Mouse (Mus musculus) MEL (cell line): ENCODE data around the gene Mindy3.

ENCODE experiments used
- CTCF ChIP-seq, 3 experiments: IDR thresholded peaks in 2 of 3; conservative IDR thresholded peaks in 1 of 3; 2 replicates each; pipeline ENCODE4 v1.5.1; 2011 to 2012; ENCODE audit warnings: low read length in 3 of 3, low read depth in 2 of 3, mild to moderate bottlenecking in 2 of 3, improper control_type of control experiment in 1 of 3, inconsistent platforms in 1 of 3, mixed read lengths in 1 of 3, moderate library complexity in 1 of 3; ENCODE audit not compliant: control insufficient read depth in 1 of 3, insufficient read depth in 1 of 3, poor library complexity in 1 of 3, severe bottlenecking in 1 of 3
- ELF1 ChIP-seq: IDR thresholded peaks from 2 replicates; pipeline ENCODE4 v1.6.1; 2014; ENCODE audit warnings: low read depth, mild to moderate bottlenecking, inconsistent platforms, low read length, improper control_type of control experiment, moderate library complexity
- NELFE ChIP-seq: IDR thresholded peaks from 2 replicates; pipeline ENCODE4 v1.6.1; 2011; ENCODE audit warnings: low read depth, low read length, improper control_type of control experiment
- ZKSCAN1 ChIP-seq: IDR thresholded peaks from 2 replicates; pipeline ENCODE4 v1.6.1; 2012; ENCODE audit warnings: low read depth, mild to moderate bottlenecking, inconsistent platforms, low read length, improper control_type of control experiment, moderate library complexity

DNA sequence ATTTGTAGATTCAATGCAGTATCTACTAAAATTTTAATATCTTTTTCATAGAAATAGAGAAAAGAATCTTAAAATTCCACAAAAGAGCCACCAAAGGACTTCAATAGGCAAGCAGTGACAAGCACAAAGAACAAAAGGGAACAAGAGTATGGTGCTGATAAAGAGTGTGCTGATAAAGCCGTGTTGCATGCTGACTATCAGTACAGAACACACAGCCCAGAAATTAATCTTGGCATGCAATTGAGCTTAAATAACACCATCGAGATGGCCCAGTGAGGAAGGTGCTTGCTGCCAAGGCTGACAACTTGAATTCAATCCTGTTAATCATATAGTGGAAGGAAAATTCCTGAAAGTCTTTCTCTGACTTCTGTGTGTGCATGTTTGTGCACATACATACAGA, 50.8 kb downstream of the Mindy3 start:
- TF ChIP-seq ELF1 (no peak), NELFE (no peak), CTCF (IDR thresholded peaks at IDR 0.05 in 2 of 3, conservative IDR thresholded peaks at IDR 0.05 in 1 of 3; ENCODE audit: control insufficient read depth in 1 of 3, insufficient read depth in 1 of 3, low read depth in 2 of 3, low read length in 3 of 3, poor library complexity in 1 of 3, severe bottlenecking in 1 of 3) (no peak), ZKSCAN1 (no peak)
